Mouse (Mus musculus) heart, postnatal 36 days (tissue): ENCODE measurements at regions not wholly inside any gene's neighbourhood (a gene's known extent, or its start where the extent isn't known, plus 50 kb on each side); places are given as distances from the start of the nearest gene placed in this dataset.
A peak's percentile ranks its signal among the peaks of the same experiment; 100 is the strongest.

ENCODE experiments used
- DNase-seq, 2 experiments: peaks; one replicate each; pipeline ENCODE4 v3.0.0; 2021 to 2022
- intact Hi-C: fragments of 180-260 bp; cut with DNase I; formaldehyde crosslinking; loops from one replicate; pipeline ENCODE4 v1.15.1; 2025

GRCm38 (mm10) chr16:25083729-25084128 lies 202.9 kb upstream of the Tprg start:
- no peak for DNase-seq
- intact Hi-C loops, result no loop called here

- intact Hi-C loops, result no loop called here
- DNase-seq, result peak in 1 of 2 experiments; percentile 22
These were observed 198.6 kb upstream of the Tprg start for GRCm38 (mm10) chr16:25087741-25088648.

- intact Hi-C loops, result no loop called here
- no peak for DNase-seq
These were observed 198.0 kb upstream of the Tprg start for GRCm38 (mm10) chr16:25088649-25089019.

- DNase-seq, result no peak
- intact Hi-C loops, result no loop called here
These were observed 182.5 kb upstream of the Tprg start for GRCm38 (mm10) chr16:25104165-25104564.

GRCm38 (mm10) chr16:25104603-25105002 lies 182.0 kb upstream of the Tprg start:
- intact Hi-C loops, result no loop called here
- DNase-seq, result no peak

GRCm38 (mm10) chr16:25140164-25140563 lies 146.5 kb upstream of the Tprg start:
- intact Hi-C loops, result no loop called here
- no peak for DNase-seq

GRCm38 (mm10) chr16:25147486-25147885 lies 139.1 kb upstream of the Tprg start:
- no peak for DNase-seq
- intact Hi-C loops, result no loop called here

GRCm38 (mm10) chr16:25149186-25149585 lies 137.4 kb upstream of the Tprg start:
- intact Hi-C loops, result no loop called here

GRCm38 (mm10) chr16:25176870-25177269 lies 109.7 kb upstream of the Tprg start:
- intact Hi-C loops, result no loop called here
- DNase-seq, result no peak

More at GRCm38 (mm10) chr16:25149186-25149585, 137.4 kb upstream of the Tprg start:
- DNase-seq, result no peak

- no peak for DNase-seq
- intact Hi-C loops, result no loop called here
These were observed 108.6 kb upstream of the Tprg start for GRCm38 (mm10) chr16:25178055-25178454.

GRCm38 (mm10) chr16:25181939-25182338 lies 104.7 kb upstream of the Tprg start:
- DNase-seq, result no peak
- intact Hi-C loops, result no loop called here

- DNase-seq, result no peak
- intact Hi-C loops, result no loop called here
These were observed 89.5 kb upstream of the Tprg start for GRCm38 (mm10) chr16:25197079-25197478.

- no peak for DNase-seq
- intact Hi-C loops, result no loop called here
These were observed 87.8 kb upstream of the Tprg start for GRCm38 (mm10) chr16:25198844-25199243.

- intact Hi-C loops, result no loop called here
- DNase-seq, result no peak
These were observed 86.6 kb upstream of the Tprg start for GRCm38 (mm10) chr16:25199984-25200383.

- DNase-seq, result no peak
- intact Hi-C loops, result no loop called here
These were observed 85.4 kb upstream of the Tprg start for GRCm38 (mm10) chr16:25201094-25201770.

GRCm38 (mm10) chr16:25213250-25213649 lies 73.4 kb upstream of the Tprg start:
- intact Hi-C loops, result no loop called here
- DNase-seq, result no peak

- DNase-seq, result peak; percentile 37 to 38
- intact Hi-C loops, result no loop called here
These were observed 66.1 kb upstream of the Tprg start for GRCm38 (mm10) chr16:25220552-25220951.

- no peak for DNase-seq
- intact Hi-C loops, result no loop called here
These were observed 61.8 kb upstream of the Tprg start for GRCm38 (mm10) chr16:25224801-25225200.
